In genomic region chr13:46932846-46933245, GRCm38 (mm10) we compare ENCODE assay signal across 16 mouse cellular contexts.
"Had no signal": no experiment of that assay in that cellular context is flagged by ENCODE, and none has a peak within 500 bp of the region (broad histone marks: within the 10 kb centered on the region; RNA-seq: fewer than 3 reads in every experiment).

No protein-coding gene starts in this region.

- DNase-seq: kidney, adult 2 months; kidney, postnatal 25 days; layer of hippocampus, postnatal 36 days; left cerebral cortex, postnatal 4 days; liver, postnatal 0 days; midbrain, embryonic 14.5 days; thymus, postnatal 25 days had no signal

- H3K9me3 ChIP-seq: limb, embryonic 12.5 days; limb, embryonic 15.5 days had no signal

- H3K36me3 ChIP-seq: limb, embryonic 12.5 days; limb, embryonic 15.5 days had no signal

- H3K4me2 ChIP-seq: limb, embryonic 12.5 days; limb, embryonic 15.5 days; liver, embryonic 11.5 days; midbrain, embryonic 11.5 days had no signal

- ATAC-seq: intestine, postnatal 0 days; liver, postnatal 0 days had no signal

- H3K27ac ChIP-seq: kidney, postnatal 0 days; left cerebral cortex, adult 2 months; limb, embryonic 12.5 days; limb, embryonic 15.5 days; liver, embryonic 14.5 days; macrophage had no signal

- H3K4me3 ChIP-seq: left cerebral cortex, adult 2 months; limb, embryonic 12.5 days; limb, embryonic 15.5 days had no signal

- H3K9ac ChIP-seq: limb, embryonic 12.5 days; limb, embryonic 15.5 days; liver, embryonic 14.5 days; liver, postnatal 0 days had no signal
